Mouse (Mus musculus): ENCODE measurements around the gene Pak7. TPM values are rescaled to one million over a fixed set of nuclear protein-coding genes. Genes with fewer than 3 reads are reported as not detected.

The Pak7 gene
- 6.4 and 7.6 TPM in 2 replicates for polyA plus RNA-seq (2021; fragmentation: Nextera tagmentation)
- long read RNA-seq, experiment 1, transcript Pak7-202 (10 exons, 3,957 nt): major isoform, 5 of 27 reads
- long read RNA-seq, experiment 1, partial matches to known transcripts: 14 of 27 reads
- long read RNA-seq, experiment 1, other reads (novel, unspliced or antisense): 8 of 27 reads
- long read RNA-seq, experiment 2, transcript Pak7-202 (10 exons, 3,957 nt): major isoform, 38 of 70 reads
- long read RNA-seq, experiment 2, partial matches to known transcripts: 11 of 70 reads
- long read RNA-seq, experiment 2, other reads (novel, unspliced or antisense): 18 of 70 reads

DNA sequence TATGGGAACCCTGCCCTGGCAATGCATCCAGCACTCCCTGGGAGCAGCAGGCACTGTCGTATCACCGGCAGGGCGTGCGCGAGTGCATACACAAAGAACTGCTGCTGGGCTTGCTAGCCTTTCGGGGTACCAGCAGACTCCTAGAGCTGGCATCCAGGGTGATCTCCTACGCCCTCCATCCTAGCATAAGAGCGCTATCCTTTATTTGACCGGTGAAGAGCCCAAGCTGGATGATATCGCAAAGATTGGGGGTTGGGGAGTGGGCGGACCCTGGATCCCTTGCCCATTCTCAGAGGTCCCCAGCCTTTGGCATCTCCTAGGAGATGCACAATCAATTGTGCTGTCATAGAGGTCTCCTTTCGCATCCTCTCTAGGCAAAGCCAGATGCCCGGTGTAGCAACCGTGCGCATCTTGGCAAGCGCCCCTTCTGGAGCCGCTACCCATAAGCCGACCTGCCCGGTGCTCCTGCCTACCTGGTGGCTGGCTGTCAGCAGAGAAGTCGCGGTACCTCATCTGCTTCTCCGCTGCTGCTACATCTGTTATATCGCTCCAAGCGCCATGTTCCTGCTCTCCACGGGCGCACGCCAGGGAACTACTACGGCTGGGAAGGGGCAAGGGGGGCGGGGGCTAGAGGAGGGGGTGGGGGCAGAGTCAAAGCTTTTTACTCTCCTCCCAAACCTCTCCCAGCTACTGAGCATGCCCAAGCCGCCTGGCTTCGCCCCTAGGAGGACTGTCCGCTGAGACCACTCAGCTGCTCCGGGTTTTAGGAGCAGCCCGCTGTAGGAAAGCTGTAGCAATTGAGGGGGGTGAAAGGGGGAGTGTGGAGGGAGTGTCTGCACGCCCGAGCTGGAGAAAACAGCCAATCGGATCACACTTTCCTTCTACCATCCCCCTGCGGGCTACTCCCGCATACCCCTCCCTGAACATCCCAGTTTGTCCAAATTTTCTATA lies at the start of gene Pak7:
Gene Pak7, minus strand, starts transcription at position 787 of the 951 bp plus-strand sequence.

DNA sequence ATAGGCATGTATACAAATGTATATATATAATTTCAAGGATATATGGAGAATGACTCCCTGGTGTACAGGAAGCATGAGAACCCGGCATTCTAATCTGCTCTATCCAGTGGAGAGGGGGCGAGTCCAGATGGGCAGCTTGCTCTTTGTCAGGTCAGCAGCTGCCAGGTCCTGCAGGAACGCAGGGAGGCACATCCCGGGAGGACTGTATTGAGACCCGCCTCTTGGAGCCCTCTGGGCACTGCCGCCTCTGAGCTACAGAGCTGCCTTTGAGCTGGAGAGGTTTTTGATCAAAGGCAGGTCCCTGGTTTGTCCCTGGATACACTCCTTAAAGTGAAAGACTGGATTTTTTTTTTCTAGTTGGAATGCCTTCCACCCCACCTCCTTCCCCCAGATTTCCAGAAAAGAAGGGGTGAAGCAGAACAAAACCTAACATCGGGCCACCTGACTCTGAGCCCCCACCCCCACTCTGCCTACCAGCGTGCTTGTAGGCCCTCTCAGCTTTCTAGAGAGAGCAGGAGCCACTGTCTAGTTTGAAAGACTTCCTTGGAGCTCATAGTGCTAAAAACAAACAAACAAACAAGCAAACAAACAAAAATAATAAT lies 336.0 kb downstream of the Pak7 start, which contains the start of gene Lamp5:
Gene Lamp5, plus strand, starts transcription at position 552 of the 602 bp plus-strand sequence.

Other genes starting within 250 kb of the Pak7 start
- 0.48 and 0.55 TPM in 2 replicates for gene Ankef1, start 113.9 kb upstream of the Pak7 start, polyA plus RNA-seq (2021; fragmentation: Nextera tagmentation)

All from layer of hippocampus, adult 6 months (tissue).